ENCODE assay signal across 12 mouse cellular contexts in the genomic region with DNA sequence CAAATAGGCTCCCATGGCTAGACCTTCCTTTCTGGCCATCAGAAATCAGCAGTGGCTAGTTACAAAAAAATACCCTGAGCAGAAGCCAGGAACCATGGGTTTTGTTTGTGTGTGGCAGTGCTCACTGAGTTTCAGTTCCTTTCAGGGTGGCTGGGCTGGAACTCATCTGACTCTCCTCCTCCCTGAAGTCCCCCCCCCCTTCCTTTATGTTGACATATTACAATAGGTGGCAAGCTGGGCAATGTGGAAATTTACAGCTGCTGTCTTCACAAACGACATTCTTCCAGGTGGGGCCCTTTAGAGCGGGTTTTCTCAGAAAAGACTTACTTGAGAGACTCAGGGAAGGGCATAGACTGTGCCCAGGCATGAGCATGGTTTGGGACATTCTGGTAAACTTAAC. TPM values are rescaled to one million over a fixed set of nuclear protein-coding genes. Genes with fewer than 3 reads are reported as not detected.
DNase-seq lines count a peak whose midpoint lies in the region; ATAC-seq and TF ChIP-seq lines count a peak whose summit lies in the region.
"Had no signal": no experiment of that assay in that cellular context is flagged by ENCODE, and none has a peak within 500 bp of the region (broad histone marks: within the 10 kb centered on the region; RNA-seq: fewer than 3 reads in every experiment).

No protein-coding gene starts in this region.

- peaks cover 63% of the 10 kb centered on the region for H3K36me3 ChIP-seq in liver, postnatal 0 days (replicated peaks; ENCODE audit: insufficient read depth, low read length)
- peaks cover 62% of the 10 kb centered on the region for H3K36me3 ChIP-seq in liver, embryonic 12.5 days
- H3K36me3 ChIP-seq in stomach, postnatal 0 days (ENCODE audit: control insufficient read depth, insufficient read depth, low read length), result peaks cover 14% of the 10 kb centered on the region; the same call in 1 of the 2 replicates
- H3K36me3 ChIP-seq in midbrain, embryonic 13.5 days, result peaks cover 91% of the 10 kb centered on the region

- H3K4me2 ChIP-seq in liver, postnatal 0 days (ENCODE audit: low read depth, low read length), result no peak overlapping the region
- H3K4me2 ChIP-seq in liver, embryonic 12.5 days, result no peak overlapping the region
- H3K4me2 ChIP-seq in stomach, postnatal 0 days (replicated peaks; ENCODE audit: low read depth), result no peak overlapping the region
- H3K4me2 ChIP-seq in midbrain, embryonic 13.5 days (replicated peaks), result no peak overlapping the region
- H3K4me2 ChIP-seq: liver, embryonic 13.5 days had no signal

- ATAC-seq in liver, postnatal 0 days, result peak; percentile 69
- ATAC-seq in liver, embryonic 12.5 days, result no peak
- peak; percentile 59 to 85; a peak in 3 of 4 replicates for ATAC-seq in hematopoietic stem cell, adult 5-6 weeks (replicated peaks in 1 of 2; ENCODE audit: insufficient read depth in 1 of 2, low FRiP score in 2 of 2, low TSS enrichment in 1 of 2, low read depth in 1 of 2, poor library complexity in 2 of 2, severe bottlenecking in 2 of 2)
- ATAC-seq in stomach, postnatal 0 days (ENCODE audit: low FRiP score, low TSS enrichment), result no peak
- ATAC-seq in midbrain, embryonic 13.5 days, result no peak
- ATAC-seq: hindbrain, postnatal 0 days had no signal

- no peak for TF ChIP-seq CTCF in liver, postnatal 0 days (IDR thresholded peaks at IDR 0.05; ENCODE audit: low read depth)
- TF ChIP-seq CTCF in bone marrow, adult 2 months (IDR thresholded peaks at IDR 0.05; ENCODE audit: control insufficient read depth, insufficient read depth, low read length), result no peak
- no peak for TF ChIP-seq CTCF in stomach, postnatal 0 days (IDR thresholded peaks at IDR 0.05; ENCODE audit: low read depth)

- no peaks in the 10 kb centered on the region for H3K27me3 ChIP-seq in liver, postnatal 0 days (ENCODE audit: insufficient read depth, low read length)
- H3K27me3 ChIP-seq in liver, embryonic 12.5 days (replicated peaks), result no peaks in the 10 kb centered on the region
- no peaks in the 10 kb centered on the region for H3K27me3 ChIP-seq in stomach, postnatal 0 days (ENCODE audit: control insufficient read depth, insufficient read depth, low read length)
- no peaks in the 10 kb centered on the region for H3K27me3 ChIP-seq in midbrain, embryonic 13.5 days
- H3K27me3 ChIP-seq: liver, embryonic 13.5 days had no signal

- TF ChIP-seq EP300 in liver, postnatal 0 days (IDR thresholded peaks at IDR 0.05; ENCODE audit: low read depth), result no peak
- no peak for TF ChIP-seq EP300 in stomach, postnatal 0 days (optimal IDR thresholded peaks at IDR 0.05)

- peak overlapping the region; percentile 74 for H3K27ac ChIP-seq in liver, postnatal 0 days (ENCODE audit: low read depth)
- no peak overlapping the region for H3K27ac ChIP-seq in liver, embryonic 12.5 days
- H3K27ac ChIP-seq in bone marrow, adult 2 months (ENCODE audit: control insufficient read depth, insufficient read depth, low read depth, low read length, poor library complexity), result peak overlapping the region; percentile 77; the same call in 1 of the 2 replicates
- H3K27ac ChIP-seq in stomach, postnatal 0 days (replicated peaks), result 0 out of 2 replicates have a peak overlapping the region, but pooled peaks have one; percentile 49
- H3K27ac ChIP-seq in midbrain, embryonic 13.5 days, result no peak overlapping the region
- H3K27ac ChIP-seq: hindbrain, postnatal 0 days; liver, embryonic 13.5 days had no signal

- WGBS in liver, postnatal 0 days (ENCODE audit: insufficient replicate concordance), result 46% methylated on average over 2 of the region's 2 CpGs
- WGBS in liver, embryonic 12.5 days (ENCODE audit: insufficient replicate concordance), result 48% methylated on average over 2 of the region's 2 CpGs
- 8% methylated on average over 2 of the region's 2 CpGs for WGBS in bone marrow, adult 2 months
- 54% methylated on average over 2 of the region's 2 CpGs for WGBS in stomach, postnatal 0 days
- WGBS in midbrain, embryonic 13.5 days, result 75% methylated on average over 2 of the region's 2 CpGs

- TF ChIP-seq POLR2A in bone marrow, adult 2 months (IDR thresholded peaks at IDR 0.05; ENCODE audit: borderline replicate concordance, control insufficient read depth, low read depth, low read length), result no peak

- H3K9me3 ChIP-seq in liver, postnatal 0 days (ENCODE audit: low read length), result no peaks in the 10 kb centered on the region
- no peaks in the 10 kb centered on the region for H3K9me3 ChIP-seq in liver, embryonic 12.5 days (replicated peaks)
- H3K9me3 ChIP-seq in stomach, postnatal 0 days (ENCODE audit: control insufficient read depth, low read length), result no peaks in the 10 kb centered on the region
- H3K9me3 ChIP-seq in midbrain, embryonic 13.5 days, result no peaks in the 10 kb centered on the region
- H3K9me3 ChIP-seq: liver, embryonic 13.5 days had no signal

- peaks cover 6% of the 10 kb centered on the region; the same call in 1 of the 2 replicates for H3K4me1 ChIP-seq in liver, postnatal 0 days (ENCODE audit: insufficient read depth)
- H3K4me1 ChIP-seq in liver, embryonic 12.5 days, result no peaks in the 10 kb centered on the region
- H3K4me1 ChIP-seq in bone marrow, adult 2 months (ENCODE audit: control insufficient read depth, insufficient read depth, low read length), result peaks cover 9% of the 10 kb centered on the region
- H3K4me1 ChIP-seq in stomach, postnatal 0 days (replicated peaks; ENCODE audit: control insufficient read depth, insufficient read depth), result no peaks in the 10 kb centered on the region
- no peaks in the 10 kb centered on the region for H3K4me1 ChIP-seq in midbrain, embryonic 13.5 days (replicated peaks)

- DNase-seq in liver, postnatal 0 days, result peak; percentile 36
- no peak for DNase-seq in stomach, postnatal 0 days (ENCODE audit: low spot score)
- no peak for DNase-seq in yolk sac, embryonic 10.5 days (ENCODE audit: low spot score)
- DNase-seq: cerebellum, adult 9-10 months; heart, postnatal 14 days; liver, embryonic 13.5 days; right cerebral cortex, postnatal 14 days had no signal

- no peak overlapping the region for H3K4me3 ChIP-seq in liver, postnatal 0 days (ENCODE audit: low read depth, low read length)
- H3K4me3 ChIP-seq in liver, embryonic 12.5 days, result no peak overlapping the region
- no peak overlapping the region for H3K4me3 ChIP-seq in bone marrow, adult 2 months (replicated peaks; ENCODE audit: control insufficient read depth, low read depth, low read length)
- no peak overlapping the region for H3K4me3 ChIP-seq in stomach, postnatal 0 days (ENCODE audit: low read depth, low read length)
- no peak overlapping the region for H3K4me3 ChIP-seq in midbrain, embryonic 13.5 days (replicated peaks)
- H3K4me3 ChIP-seq: liver, embryonic 13.5 days had no signal

- no peak overlapping the region for H3K9ac ChIP-seq in liver, postnatal 0 days (replicated peaks)
- H3K9ac ChIP-seq in liver, embryonic 12.5 days, result no peak overlapping the region
- no peak overlapping the region for H3K9ac ChIP-seq in stomach, postnatal 0 days (ENCODE audit: low read length)
- H3K9ac ChIP-seq in midbrain, embryonic 13.5 days (replicated peaks), result no peak overlapping the region
- H3K9ac ChIP-seq: liver, embryonic 13.5 days had no signal

RNA-seq across cellular contexts. Expression of gene Ppt1, which starts 17.6 kb away (rescaled TPM):
- polyA plus RNA-seq in liver, postnatal 0 days (2015; fragmentation: Nextera tagmentation; extraction: Ambion mirVana), result 18.6 and 20.3 TPM in 2 replicates
- 25.0 and 26.0 TPM in 2 replicates for polyA plus RNA-seq in liver, embryonic 12.5 days (2016; fragmentation: Nextera tagmentation; extraction: Ambion mirVana)
- polyA plus RNA-seq in bone marrow, adult 2 months (2011; ENCODE audit: insufficient read depth, insufficient read length, low replicate concordance, missing spikeins), result 13.0 and 21.9 TPM in 2 replicates
- 73.6 and 84.3 TPM in 2 replicates for total RNA-seq in hematopoietic stem cell, adult 5-6 weeks (2017)
- polyA plus RNA-seq in stomach, postnatal 0 days (2015; fragmentation: Nextera tagmentation; extraction: Ambion mirVana), result 46.8 and 50.7 TPM in 2 replicates
- polyA plus RNA-seq in midbrain, embryonic 13.5 days (2015; fragmentation: Nextera tagmentation; extraction: Ambion mirVana), result 80.4 and 81.8 TPM in 2 replicates

RNA-seq across cellular contexts. Expression of gene Cap1, which starts 32.2 kb away (rescaled TPM):
- 22.3 and 28.4 TPM in 2 replicates for polyA plus RNA-seq in liver, postnatal 0 days (2015; fragmentation: Nextera tagmentation; extraction: Ambion mirVana)
- polyA plus RNA-seq in liver, embryonic 12.5 days (2016; fragmentation: Nextera tagmentation; extraction: Ambion mirVana), result 30.3 and 31.6 TPM in 2 replicates
- 213 and 346 TPM in 2 replicates for polyA plus RNA-seq in bone marrow, adult 2 months (2011; ENCODE audit: insufficient read depth, insufficient read length, low replicate concordance, missing spikeins)
- 146 and 178 TPM in 2 replicates for total RNA-seq in hematopoietic stem cell, adult 5-6 weeks (2017)
- polyA plus RNA-seq in stomach, postnatal 0 days (2015; fragmentation: Nextera tagmentation; extraction: Ambion mirVana), result 53.2 and 56.2 TPM in 2 replicates
- polyA plus RNA-seq in midbrain, embryonic 13.5 days (2015; fragmentation: Nextera tagmentation; extraction: Ambion mirVana), result 73.8 and 77.2 TPM in 2 replicates

Comparison
In these comparisons a context has a peak if more than half of its experiments do, and no peak if none do; other contexts are left out.
1. ATAC-seq: peak in liver, postnatal 0 days (single experiment) and hematopoietic stem cell, adult 5-6 weeks (2 of 2); none in liver, embryonic 12.5 days (single experiment), stomach, postnatal 0 days (single experiment) and midbrain, embryonic 13.5 days (single experiment).
2. H3K27ac ChIP-seq: peak in liver, postnatal 0 days (single experiment), bone marrow, adult 2 months (single experiment) and stomach, postnatal 0 days (single experiment); none in liver, embryonic 12.5 days (single experiment) and midbrain, embryonic 13.5 days (single experiment).